Mouse (Mus musculus): ENCODE measurements around the gene Slamf7. TPM values are rescaled to one million over a fixed set of nuclear protein-coding genes. Genes with fewer than 3 reads are reported as not detected.
"Not testable (repeated sequence)": the region's sequence is repeated elsewhere in the genome, so short reads cannot be mapped to it uniquely, and the experiment has no call there.

The Slamf7 gene
- total RNA-seq (2021), result 0.74 and 2.7 TPM in 2 replicates
- long read RNA-seq, experiment 1, result 0 reads
- long read RNA-seq, experiment 2, result 0 reads

- DNase-seq, result no peak
These were observed at the start of gene Slamf7 for GRCm38 (mm10) chr1:171652734-171653133. Gene Slamf7 (minus strand): TSS chr1:171653035.

- DNase-seq, result peak; percentile 21
These were observed 46.1 kb upstream of the Slamf7 start for GRCm38 (mm10) chr1:171698983-171699382.

DNA sequence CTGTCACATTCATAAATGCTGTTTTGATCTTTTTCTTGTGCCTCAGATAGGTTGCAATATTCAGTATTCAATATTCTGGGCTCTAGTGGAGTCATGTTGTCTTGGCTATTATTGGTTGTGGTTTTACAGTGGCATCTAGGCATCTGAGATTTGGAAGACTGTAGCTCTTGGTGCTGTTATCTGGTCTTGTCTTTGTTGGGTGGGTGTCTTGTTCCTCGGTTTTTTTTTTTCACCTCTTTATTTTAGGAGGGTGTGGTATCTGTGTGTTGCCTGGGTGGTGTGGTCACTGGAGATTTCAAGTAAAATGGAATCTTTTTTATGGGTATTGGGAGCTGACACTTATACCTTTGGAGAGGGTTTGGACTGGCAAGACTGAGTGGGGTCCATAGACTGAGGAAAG, 41.1 kb upstream of the Slamf7 start:
- DNase-seq, result no peak

- DNase-seq, result no peak
These were observed 34.5 kb upstream of the Slamf7 start for GRCm38 (mm10) chr1:171687320-171687719.

DNA sequence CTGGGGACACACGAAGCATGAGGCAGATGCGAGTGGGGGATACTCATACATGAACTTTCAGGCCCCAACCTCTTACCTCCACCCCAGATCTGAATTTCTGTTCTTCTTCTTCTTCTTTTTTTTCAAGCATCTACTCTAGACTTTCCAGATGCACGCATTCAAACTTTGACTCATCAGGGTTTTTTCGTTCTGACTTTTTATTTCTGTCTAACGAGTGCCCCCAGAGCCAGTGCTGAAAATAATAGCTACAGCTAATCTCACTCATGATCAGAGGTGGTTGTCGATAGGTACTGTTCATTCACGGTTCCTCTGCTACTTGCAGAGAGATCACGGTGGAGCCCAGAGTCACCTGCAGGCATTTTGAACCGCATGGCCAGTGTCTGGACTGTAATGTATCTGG, 32.1 kb upstream of the Slamf7 start:
- DNase-seq, result no peak

DNA sequence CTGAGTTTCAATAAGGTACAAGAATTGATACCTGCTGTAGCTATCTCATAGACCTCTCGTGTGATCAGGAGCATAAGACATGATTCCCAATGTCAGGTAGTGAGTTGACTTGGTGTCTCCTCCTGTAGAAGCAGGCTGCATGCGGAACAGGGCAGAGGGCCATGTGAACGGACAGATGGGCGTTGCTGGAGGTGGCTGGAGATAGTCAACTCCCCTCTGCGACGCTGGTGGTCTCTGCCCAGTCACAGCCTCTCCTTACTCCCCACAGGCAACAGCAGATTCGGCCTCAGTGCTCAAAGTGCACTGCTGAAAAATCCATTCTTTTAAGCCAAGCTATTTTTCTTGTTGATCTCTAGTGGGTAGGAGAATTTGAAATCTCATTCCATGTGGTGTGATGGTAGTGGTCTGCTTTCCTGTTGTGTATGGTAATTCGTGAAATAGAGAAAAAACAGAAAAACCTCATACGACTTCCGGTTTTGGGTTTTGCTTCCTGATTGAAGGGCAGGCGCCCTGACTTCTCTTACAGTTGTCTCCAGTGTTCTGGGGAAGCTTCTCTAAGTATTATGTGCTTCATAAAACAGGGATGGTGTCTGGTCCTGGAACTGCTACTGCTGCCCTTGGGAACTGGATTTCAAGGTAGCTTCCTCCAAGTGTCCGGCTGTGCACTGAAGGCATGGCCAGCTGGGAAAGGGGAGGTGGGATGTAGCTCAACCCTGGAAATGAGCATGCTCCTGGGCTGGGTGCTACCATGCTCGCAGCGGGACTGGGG, 28.9 kb upstream of the Slamf7 start, which contains the start of gene Cd48:
Gene Cd48, plus strand, starts transcription at position 479 of the 769 bp plus-strand sequence.
- DNase-seq, result no peak

GRCm38 (mm10) chr1:171681009-171681408, 28.2 kb upstream of the Slamf7 start:
- no peak for DNase-seq

- DNase-seq, result no peak
These were observed 24.9 kb upstream of the Slamf7 start for GRCm38 (mm10) chr1:171677721-171678120.

- DNase-seq, result no peak
These were observed 21.6 kb upstream of the Slamf7 start for GRCm38 (mm10) chr1:171674467-171674866.

GRCm38 (mm10) chr1:171672854-171673475, 20.1 kb upstream of the Slamf7 start:
- DNase-seq, result no peak

DNA sequence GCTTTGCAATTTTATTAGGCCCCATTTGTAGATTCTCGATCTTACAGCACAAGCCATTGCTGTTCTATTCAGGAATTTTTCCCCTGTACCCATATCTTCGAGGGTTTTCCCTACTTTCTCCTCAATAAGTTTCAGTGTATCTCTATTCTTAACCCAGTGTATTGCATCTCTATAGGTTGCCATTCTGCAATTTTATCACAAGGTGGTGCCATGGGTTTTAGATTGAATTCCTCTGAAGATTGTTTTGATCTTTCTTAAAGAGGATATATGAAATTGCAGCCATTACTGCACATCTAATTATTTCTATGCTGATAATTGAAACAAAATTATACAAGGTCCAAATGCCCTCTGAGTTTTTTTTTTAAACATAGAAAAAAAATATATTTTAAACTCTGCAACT, 19.6 kb upstream of the Slamf7 start:
- not testable (repeated sequence) for DNase-seq

GRCm38 (mm10) chr1:171667160-171667559, 14.3 kb upstream of the Slamf7 start:
- DNase-seq, result no peak

- DNase-seq, result no peak
These were observed 13.5 kb upstream of the Slamf7 start for GRCm38 (mm10) chr1:171666350-171666749.

GRCm38 (mm10) chr1:171663757-171664156, 10.9 kb upstream of the Slamf7 start:
- no peak for DNase-seq

DNA sequence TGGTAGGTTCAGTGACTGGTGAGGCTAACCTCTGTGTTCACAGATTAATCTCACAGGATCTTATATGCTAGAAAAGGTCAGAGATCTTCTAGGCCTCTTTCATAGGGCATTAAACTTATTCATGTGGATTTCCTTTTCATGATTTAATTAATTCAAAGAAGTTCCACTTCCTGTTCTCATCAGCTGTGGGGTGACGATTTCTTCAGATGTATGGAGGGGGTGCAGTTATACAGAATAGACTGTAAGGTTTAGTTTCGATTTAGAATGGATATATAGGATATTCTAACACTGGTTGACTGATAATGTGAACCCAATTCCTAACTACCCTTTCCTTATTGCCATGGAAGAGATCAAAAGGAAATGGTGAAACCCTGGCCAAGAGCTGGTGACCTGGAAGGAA, 8.6 kb upstream of the Slamf7 start:
- DNase-seq, result no peak

GRCm38 (mm10) chr1:171660423-171660822, 7.6 kb upstream of the Slamf7 start:
- no peak for DNase-seq

GRCm38 (mm10) chr1:171658561-171658991, 5.7 kb upstream of the Slamf7 start:
- no peak for DNase-seq

DNA sequence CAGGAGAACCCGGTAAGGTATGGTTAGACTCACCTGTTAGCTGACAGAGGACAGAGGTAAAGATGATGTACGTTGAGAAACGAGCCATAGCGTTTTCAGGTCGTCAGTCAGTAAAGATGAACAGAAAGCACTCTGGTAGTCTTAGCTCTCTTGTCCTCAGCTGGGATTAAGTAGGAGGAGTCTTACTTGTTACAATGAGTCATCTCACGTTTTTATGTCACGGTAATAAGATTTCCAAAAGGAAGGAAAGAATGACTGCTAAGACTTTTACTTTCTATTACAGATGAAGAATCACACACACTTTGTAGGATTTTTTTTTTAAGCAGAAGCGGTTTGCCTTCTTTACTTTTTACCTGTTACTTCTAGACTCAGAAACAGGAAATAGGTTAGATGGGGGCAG, 4.0 kb downstream of the Slamf7 start:
- DNase-seq, result no peak

DNA sequence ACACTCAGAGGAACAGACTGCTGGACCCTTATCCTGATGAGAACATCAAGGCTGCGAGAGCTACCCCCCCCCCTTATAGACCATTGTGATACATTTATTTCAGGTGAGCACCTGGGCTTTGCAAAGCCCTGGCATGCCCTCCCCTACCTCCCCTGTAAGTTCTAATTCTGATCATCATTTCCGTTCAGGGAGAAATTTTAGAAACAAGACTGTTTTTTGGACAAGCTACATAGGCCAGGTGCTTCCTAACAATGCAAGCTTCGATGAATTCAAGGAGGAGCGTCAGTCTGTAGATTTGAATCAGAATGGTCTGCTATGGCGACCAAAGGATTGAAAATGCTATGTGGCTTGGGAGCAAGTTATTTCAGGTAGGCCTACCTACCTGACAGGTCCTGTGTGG, 5.1 kb downstream of the Slamf7 start:
- DNase-seq, result no peak

GRCm38 (mm10) chr1:171646429-171646940, 6.3 kb downstream of the Slamf7 start:
- DNase-seq, result no peak

DNA sequence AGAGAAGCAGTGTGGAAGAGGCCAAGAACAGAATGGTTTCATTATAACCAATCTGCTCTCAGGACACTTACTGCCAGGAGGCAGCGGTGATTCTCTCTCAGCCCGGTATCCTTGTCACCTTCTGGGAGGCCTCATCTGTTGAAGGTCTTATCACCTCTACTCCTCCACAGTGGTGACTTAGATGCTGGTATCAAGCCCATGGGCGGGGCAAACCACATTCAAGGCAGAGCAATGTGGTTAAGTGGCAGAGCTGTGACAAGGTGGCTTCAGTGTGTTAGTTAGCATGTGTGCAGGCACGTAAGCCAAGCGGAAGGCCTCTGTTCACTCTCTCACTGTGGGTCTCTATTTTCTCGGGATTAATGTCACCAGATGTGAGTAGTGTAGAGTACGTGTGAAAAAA, 9.2 kb downstream of the Slamf7 start:
- no peak for DNase-seq

GRCm38 (mm10) chr1:171640796-171641195, 12.0 kb downstream of the Slamf7 start:
- no peak for DNase-seq

DNA sequence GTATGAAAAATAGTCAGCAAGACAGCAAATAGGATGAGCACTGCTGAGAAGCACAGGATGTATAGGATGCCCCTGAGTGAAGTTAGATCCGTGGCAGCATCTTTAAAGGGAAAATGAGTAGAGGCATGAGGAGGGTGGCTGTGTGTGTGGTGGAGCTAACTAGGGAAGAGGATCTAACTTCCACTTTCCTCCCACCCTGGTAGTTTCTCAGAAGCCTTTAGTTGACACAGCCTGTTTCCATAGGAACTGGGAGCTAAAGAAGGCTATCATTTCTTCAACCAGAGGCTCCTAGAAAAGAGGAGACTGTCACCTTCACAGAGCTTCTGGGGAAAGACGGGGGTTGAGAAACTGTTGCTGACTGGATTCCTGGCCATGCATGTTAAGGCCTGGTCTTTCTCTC, 14.1 kb downstream of the Slamf7 start:
- no peak for DNase-seq

DNA sequence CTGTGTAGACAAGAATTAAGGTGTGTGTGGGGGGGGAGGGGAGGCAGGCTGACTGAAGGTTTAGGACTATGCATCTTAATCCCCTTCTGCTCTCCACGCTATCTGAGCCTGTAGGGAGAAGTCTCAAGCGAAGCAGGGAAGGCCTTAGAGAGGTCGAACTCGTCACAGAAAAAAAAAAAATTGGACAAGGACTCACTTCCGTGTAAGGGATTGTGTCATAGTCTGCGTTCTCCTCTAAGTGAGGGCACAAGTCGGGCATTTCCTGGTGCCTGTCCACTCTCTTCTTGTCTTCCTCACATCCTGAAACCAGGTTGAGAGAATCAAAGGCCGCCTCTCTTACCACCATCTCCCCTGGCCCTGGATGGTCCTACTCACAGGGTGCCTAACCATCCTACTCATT, 15.7 kb downstream of the Slamf7 start:
- no peak for DNase-seq
